ENCODE assay signal across 35 mouse cellular contexts in the genomic region with DNA sequence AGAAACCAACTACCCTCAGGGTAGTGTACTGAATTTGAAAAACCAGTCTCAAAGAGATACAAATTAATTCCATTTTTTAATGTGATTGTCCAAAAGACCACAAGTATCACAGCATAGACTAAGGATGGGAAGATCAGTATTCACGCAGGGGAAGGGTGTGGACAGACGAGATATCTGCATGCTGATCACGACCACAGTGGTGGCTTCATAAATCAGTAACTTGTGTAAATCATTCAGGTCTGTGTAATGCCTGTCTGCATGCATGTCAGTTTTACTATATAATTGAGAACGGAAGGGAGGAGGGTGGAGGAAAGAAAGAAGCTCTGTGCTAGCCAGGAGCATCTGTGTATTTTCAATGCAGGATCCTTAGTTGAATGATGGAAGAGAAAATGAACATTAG.
"Had no signal": no experiment of that assay in that cellular context is flagged by ENCODE, and none has a peak within 500 bp of the region (broad histone marks: within the 10 kb centered on the region; RNA-seq: fewer than 3 reads in every experiment).

No protein-coding gene starts in this region.

- DNase-seq: heart, adult 2 months; heart, postnatal 10 days; heart, postnatal 14 days; heart, postnatal 36 days; heart, postnatal 4 days; kidney, adult 11 months; kidney, adult 18-20 months; kidney, adult 2 months; kidney, adult 8-10 months; kidney, adult 9 months; kidney, postnatal 10 days; kidney, postnatal 14 days; kidney, postnatal 25 days; kidney, postnatal 36 days; kidney, postnatal 4 days; layer of hippocampus, adult 9-11 months had no signal

- H3K9me3 ChIP-seq: heart, embryonic 10.5 days; heart, embryonic 12.5 days; heart, embryonic 13.5 days; heart, embryonic 15.5 days; hindbrain, embryonic 10.5 days; hindbrain, embryonic 12.5 days; hindbrain, embryonic 13.5 days; hindbrain, embryonic 15.5 days; intestine, embryonic 15.5 days; kidney, embryonic 15.5 days had no signal

- H3K27me3 ChIP-seq: heart, embryonic 12.5 days; heart, embryonic 13.5 days; heart, embryonic 15.5 days; hindbrain, embryonic 12.5 days; hindbrain, embryonic 13.5 days; hindbrain, embryonic 15.5 days; intestine, embryonic 15.5 days had no signal

- H3K4me1 ChIP-seq: heart, embryonic 10.5 days; heart, embryonic 12.5 days; heart, embryonic 13.5 days; heart, embryonic 15.5 days; intestine, embryonic 15.5 days; kidney, embryonic 15.5 days had no signal

- H3K9ac ChIP-seq: heart, embryonic 12.5 days; heart, embryonic 13.5 days; heart, embryonic 15.5 days; hindbrain, embryonic 12.5 days; hindbrain, embryonic 13.5 days; hindbrain, embryonic 14.5 days; hindbrain, embryonic 15.5 days; intestine, embryonic 15.5 days; kidney, embryonic 15.5 days had no signal

- H3K4me2 ChIP-seq: heart, embryonic 11.5 days; heart, embryonic 12.5 days; heart, embryonic 13.5 days; heart, embryonic 15.5 days; hindbrain, embryonic 12.5 days; hindbrain, embryonic 13.5 days; hindbrain, embryonic 14.5 days; hindbrain, embryonic 15.5 days; intestine, embryonic 15.5 days; kidney, embryonic 15.5 days had no signal

- H3K4me3 ChIP-seq: heart, adult 2 months; heart, embryonic 10.5 days; heart, embryonic 12.5 days; heart, embryonic 13.5 days; heart, embryonic 15.5 days; hindbrain, embryonic 10.5 days; hindbrain, embryonic 12.5 days; hindbrain, embryonic 13.5 days; hindbrain, embryonic 15.5 days; intestine, embryonic 15.5 days; kidney, embryonic 15.5 days; layer of hippocampus, adult 2 months had no signal

- ATAC-seq: hindbrain, embryonic 16.5 days; hindbrain, postnatal 0 days; inflammation-experienced regulatory T-cells, adult 6 months; intestine, embryonic 15.5 days; intestine, embryonic 16.5 days; intestine, postnatal 0 days had no signal

- H3K36me3 ChIP-seq: heart, embryonic 10.5 days; heart, embryonic 12.5 days; heart, embryonic 13.5 days; heart, embryonic 15.5 days; hindbrain, embryonic 10.5 days; hindbrain, embryonic 12.5 days; hindbrain, embryonic 13.5 days; hindbrain, embryonic 15.5 days; intestine, embryonic 15.5 days; kidney, embryonic 15.5 days had no signal

- H3K27ac ChIP-seq: heart, adult 2 months; heart, embryonic 10.5 days; heart, embryonic 13.5 days; heart, embryonic 15.5 days; hindbrain, embryonic 10.5 days; hindbrain, embryonic 12.5 days; hindbrain, embryonic 13.5 days; hindbrain, embryonic 14.5 days; hindbrain, embryonic 15.5 days; hindbrain, postnatal 0 days; intestine, embryonic 15.5 days; kidney, embryonic 15.5 days; kidney, postnatal 0 days; layer of hippocampus, adult 2 months had no signal
